Mouse (Mus musculus) C2C12 (cell line): ENCODE measurements around the gene Ppp1cb.

Experiments
- CTCF ChIP-seq: IDR thresholded peaks from one replicate; pipeline ENCODE4 v1.5.1; 2011; ENCODE audit not compliant: control insufficient read depth, insufficient read depth, insufficient read length
- FOSL1 ChIP-seq: IDR thresholded peaks from one replicate; pipeline ENCODE4 v1.8.0; 2011; ENCODE audit warnings: mild to moderate bottlenecking, low read length; ENCODE audit not compliant: poor library complexity, insufficient read depth, severe bottlenecking
- USF1 ChIP-seq: IDR thresholded peaks from one replicate; pipeline ENCODE4 v1.6.1; 2011; ENCODE audit warnings: low read depth, mild to moderate bottlenecking, control low read depth, moderate library complexity

DNA sequence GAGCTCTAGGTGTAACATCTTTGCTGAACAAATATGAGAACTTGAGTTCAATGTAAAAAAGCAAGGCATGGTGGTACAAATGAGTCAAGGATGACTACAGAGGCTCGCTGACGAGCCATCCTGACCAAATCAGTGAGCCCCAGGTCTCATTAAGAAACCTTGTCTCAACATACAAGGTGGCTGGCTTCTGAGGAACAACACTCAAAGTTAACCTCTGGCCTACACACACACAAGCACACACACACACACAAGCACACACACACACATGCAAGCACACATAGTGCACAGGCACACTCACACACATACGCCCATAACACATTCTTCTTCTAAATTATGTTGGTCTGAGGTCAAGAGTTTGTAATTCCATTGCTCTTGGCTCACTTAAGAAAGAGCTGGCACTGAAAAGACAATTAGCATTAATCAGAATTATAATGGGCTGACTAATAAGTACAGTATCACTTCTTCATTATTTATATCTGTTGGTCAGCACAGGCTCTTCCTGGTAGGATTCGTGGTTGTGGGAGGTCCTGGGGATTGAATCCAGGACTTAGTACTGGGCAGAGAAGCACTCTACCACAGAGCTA, 16.6 kb upstream of the Ppp1cb start:
- TF ChIP-seq CTCF (no peak), FOSL1 (no peak), USF1 (no peak)
